Mouse (Mus musculus) olfactory bulb, adult 2 months (tissue): Measurements from ENCODE around the gene Slain2.

Experiments used
- CTCF ChIP-seq: fragments of 200-500 bp; IDR thresholded peaks from 2 replicates; pipeline ENCODE4 v1.5.1; 2012; ENCODE audit warnings: low read depth, mild to moderate bottlenecking, low read length, moderate library complexity; ENCODE audit not compliant: insufficient read depth
- POLR2A ChIP-seq: fragments of 200-500 bp; IDR thresholded peaks from 2 replicates; pipeline ENCODE4 v1.6.1; 2012; ENCODE audit warnings: mild to moderate bottlenecking, low read depth, low read length, moderate library complexity; ENCODE audit not compliant: insufficient read depth

- TF ChIP-seq CTCF (no peak), POLR2A (no peak)
Observed at GRCm38 (mm10) chr5:72965706-72966105, 51.6 kb downstream of the Slain2 start.
